Mouse (Mus musculus) ZHBTc4 (cell line): ENCODE results near the gene Btbd11.

ENCODE experiments used
- DNase-seq: peaks from one replicate; pipeline ENCODE4 v3.0.0-alpha.2; 2011; ENCODE audit warnings: low read depth, low spot score

Btbd11 gene

DNA sequence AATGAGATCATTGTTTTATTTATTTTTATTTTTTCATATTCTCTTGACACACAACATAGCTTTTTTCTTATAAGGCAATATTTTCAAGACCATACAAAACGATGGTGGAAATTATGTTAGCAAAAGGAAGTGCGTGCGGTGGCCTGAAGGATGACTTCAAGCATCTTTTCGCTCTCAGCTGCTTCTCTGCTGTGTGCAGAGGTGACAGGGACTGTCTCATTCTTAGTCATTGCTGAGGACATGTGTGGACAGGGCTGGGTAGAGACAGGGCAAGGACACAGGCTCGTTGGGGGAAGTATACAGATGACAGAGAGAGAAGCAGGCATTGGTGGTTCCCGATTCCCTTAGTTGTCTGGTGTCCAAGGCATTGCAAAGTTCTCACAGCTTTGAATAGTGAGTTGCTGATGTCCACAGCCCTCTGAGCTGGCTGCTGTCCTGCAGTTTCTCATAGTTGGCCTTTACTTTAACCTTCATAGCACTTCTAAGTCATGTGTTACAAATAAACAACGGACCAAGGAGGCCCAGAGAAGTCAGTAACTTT lies 135.7 kb downstream of the Btbd11 start:
- no peak for DNase-seq

DNA sequence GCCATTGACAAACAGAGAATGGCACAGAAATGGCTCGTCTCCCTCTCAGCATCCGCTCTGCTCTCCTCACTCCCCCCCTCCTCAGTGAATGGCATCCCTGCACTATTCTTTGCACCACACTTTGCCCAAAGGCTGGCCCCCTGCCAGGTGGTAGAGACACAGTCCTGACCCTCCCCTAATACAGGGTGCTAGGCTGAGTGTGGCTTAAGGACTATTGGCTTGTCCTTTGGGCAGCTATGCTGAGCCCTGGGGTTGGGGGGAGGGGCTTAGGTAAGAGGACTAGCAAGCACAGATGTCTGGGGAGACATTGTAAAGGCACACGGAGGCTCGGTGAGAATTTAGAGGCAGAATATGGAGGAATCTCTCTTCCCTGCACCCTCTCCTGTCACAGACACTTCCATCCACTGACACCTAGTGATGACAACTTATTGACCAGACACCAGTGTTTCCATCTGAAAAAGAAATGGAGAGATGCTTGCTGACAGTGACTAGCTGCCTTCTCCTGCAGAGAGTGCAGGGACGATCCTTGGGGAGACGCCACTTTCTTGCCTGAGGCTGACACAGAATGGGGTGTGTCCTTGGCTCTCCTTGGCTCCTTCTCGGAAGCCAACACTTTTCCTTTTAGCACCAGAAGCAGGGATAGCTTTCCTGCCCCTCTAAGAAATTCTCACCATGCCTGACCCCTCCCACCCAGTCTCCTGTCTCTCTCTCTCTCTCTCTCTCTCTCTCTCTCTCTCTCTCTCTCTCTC lies 138.8 kb downstream of the Btbd11 start:
- peak; percentile 55 for DNase-seq

DNA sequence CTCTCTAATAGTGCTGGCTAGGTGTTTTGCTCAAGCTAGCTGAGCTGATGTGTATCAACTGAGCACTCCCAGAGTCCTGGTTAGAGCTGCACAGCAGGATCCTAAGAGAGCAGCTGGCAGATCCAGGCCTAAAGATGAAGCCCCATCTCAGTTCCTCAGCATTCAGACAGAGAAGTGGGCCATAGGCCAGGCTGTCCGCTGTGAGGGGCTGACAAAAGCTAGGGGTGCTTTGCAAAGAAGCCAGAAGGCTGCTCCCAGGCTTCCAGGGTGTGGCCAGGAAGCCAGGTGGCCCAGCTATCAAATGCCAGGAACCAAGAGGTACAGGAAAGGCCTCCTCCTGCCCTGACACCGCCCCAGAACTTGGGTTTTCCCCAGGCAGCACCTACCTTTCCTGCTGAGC lies 140.0 kb downstream of the Btbd11 start:
- no peak for DNase-seq

DNA sequence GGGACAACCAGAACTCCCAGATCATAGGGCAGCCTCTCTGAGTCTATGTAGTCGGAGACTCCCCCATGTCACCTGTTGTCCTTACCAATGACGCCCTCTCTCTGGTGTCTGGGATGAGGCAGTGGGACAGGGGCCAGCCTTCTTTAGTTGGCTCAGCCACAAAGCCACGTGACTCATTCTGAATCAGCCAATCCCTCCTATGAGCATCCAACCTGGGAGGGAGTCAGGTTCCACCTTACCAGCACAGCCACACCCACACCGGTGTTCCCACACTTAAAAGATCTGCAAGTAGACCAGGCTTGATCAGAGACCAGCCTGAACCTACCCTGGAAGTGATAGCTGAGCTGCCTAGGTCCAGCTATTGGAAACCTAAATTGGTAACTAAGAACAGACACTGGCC lies 141.1 kb downstream of the Btbd11 start:
- peak; percentile 47 for DNase-seq

DNA sequence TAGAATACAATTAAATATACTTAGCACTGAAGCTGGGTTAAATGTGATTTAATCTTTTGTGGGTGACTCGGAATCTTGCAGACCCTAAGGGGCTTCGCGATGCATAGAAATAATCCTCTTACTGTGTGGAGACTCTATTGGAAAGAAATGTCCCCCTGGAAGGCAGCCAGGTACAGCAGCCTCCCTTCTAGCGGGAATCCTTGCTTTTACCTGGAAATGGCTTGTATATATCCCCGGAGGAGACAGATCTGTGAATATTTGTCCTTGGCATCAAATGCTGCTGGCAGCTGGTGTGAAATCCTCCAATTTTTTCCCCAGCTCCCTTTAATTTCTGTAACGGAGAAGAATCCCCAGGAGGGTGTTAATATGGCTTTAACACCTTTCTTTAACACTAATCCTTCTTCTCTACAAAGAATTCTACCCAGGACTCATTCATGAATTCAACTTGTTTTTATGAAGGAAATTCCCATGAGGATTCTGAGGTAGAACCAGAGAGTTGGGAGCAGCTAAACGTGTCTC lies 146.6 kb downstream of the Btbd11 start:
- no peak for DNase-seq

DNA sequence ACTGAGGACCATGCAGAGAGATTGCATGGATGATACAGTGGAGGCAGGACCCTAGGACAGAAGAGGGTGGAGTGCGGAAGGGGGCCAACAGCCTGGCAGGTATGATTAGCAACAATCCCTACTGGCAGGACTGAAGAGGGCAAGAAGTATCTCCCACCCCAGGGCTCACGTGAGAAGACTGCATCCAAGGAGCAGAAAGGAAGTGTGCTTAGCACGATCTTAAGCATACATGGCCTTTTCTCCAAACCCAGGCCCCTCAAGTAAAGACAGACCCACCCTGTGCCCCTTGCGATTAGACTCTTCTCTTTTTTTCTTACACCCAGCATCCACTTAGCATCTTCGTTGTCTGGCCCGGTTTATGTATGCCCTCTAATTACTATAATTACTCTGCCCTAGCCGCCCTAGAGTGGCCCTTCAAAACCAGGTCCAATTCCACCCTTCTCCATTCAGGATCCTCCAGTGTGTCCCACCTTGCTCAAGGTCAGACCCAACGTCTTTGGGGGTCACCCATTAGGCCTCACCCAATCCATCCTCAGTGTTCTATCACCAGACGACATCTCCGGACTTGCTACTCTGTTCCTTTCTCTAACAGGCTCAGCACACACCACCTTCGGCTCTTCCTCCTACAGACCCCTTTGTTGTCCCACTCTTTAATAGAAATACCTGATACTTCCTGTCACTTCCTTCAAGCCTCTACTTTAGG lies 151.6 kb downstream of the Btbd11 start:
- DNase-seq = peak; percentile 73

DNA sequence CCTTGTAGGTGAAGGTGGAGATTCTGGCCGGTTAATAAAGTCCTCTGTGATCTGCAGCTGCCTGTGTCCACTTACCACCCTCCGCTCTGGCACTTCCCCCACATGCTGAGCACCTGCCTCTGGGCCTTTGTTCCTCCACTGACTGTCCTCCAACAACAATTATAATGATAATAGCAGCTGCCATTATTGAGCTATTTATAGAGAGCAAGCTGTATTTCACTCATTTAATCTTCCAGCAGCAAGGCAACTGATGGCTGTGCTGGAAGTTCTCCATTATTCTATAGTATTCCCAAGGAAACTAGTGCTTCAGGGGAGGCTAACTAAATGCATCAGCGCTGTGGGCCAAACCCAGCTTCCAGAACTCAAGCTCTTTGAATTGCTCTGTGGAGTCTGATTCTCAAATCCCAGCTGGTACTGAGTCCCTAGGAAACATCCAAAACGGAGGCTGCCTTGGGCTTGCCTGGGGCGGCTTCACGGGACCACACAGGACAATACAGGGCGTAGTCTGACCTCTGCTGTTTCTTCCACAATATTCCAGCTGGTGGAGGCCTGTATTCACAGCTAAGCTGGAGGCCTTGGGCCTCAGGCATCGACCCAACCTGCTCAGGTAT lies 153.0 kb downstream of the Btbd11 start:
- peak; percentile 98 for DNase-seq

DNA sequence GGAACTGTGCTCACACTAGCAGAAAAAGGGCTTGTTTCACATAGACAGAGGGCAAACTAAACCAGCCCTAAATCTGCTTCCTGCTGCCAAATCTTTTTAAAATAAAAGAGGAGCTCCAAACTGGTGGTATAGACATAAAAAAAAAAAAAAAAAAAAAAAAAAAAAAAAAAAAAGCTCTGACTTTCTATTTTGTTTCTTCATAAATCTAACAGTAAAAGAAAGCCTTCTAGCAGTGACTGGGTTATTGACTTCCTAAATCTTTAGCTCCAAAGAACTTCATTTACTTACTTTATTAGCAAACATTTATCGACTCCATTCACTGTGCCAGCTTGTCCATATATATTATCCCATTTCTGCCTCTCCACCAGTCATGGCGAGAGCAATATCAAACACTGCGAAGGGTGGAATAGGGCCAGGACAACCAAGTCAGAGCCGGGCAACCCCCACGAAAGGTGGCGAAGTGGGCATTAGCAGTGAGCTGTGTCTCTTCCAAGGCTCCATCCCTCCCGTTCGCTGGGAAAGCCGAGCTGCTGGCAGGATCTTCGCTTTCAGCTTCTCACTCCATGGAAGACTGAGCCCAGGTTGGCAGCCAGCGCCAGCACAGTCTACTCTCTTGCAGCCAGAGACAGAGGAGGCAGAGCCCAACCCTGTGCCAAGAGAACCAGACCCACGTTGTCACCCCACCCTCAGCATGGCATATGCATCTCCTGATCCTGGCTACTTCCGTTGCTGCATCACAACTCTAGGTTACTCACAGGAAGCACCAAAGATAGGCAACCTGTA lies 153.9 kb downstream of the Btbd11 start:
- peak; percentile 28 for DNase-seq

DNA sequence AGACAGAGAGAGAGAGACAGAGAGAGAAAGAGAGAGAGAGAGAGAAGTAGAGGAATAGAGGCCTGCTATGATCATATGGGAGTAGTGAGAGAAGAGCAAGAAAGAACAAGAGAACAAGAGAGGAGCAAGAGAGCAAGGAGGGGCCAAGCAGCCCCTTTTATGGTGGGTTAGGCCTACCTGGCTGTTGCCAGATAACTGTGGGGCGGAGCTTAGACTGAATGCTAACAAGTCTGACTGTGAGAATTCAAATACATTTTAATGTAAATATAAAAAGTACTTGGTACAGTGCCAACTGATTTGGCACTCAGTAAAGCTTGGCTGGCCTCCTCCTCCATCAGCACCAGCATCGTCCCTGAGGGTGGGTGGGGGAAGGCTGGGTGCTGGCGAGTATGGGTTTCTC lies 154.9 kb downstream of the Btbd11 start:
- DNase-seq = peak; percentile 39

DNA sequence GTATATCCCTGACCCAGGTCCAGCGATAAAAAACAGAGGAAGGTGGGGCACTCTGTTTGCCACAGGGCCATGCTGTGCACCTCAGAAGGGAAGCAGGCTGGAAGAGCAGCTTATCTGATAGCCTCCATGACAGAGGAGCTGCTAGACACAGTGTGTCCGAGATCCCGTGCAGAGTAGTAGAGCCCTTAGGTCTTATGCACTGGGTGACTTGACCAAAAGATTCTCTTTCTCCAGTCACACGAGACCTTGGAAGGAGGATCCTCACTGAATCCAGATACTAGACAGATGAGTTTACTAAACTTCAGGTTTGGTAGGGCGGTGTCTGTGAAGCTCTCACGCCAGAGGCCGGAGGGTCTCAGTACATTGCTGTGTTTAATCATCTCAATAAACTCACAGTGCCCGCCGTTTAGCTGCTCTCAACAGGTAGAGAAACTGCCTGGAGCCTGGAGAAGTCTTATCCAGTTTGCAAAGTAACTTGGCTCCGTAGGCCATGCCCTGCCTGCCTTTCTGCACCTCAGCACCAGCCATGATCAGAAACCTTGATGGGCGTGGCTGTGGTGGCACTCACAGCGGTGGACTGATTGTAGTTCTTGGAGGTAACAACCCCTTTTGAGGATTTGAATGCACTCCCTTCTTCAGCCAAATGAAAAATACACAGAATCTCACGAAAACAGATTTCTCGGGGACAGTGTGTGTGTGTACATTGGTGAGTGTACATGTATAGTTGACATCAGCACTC lies 155.4 kb downstream of the Btbd11 start:
- DNase-seq = peak; percentile 65

DNA sequence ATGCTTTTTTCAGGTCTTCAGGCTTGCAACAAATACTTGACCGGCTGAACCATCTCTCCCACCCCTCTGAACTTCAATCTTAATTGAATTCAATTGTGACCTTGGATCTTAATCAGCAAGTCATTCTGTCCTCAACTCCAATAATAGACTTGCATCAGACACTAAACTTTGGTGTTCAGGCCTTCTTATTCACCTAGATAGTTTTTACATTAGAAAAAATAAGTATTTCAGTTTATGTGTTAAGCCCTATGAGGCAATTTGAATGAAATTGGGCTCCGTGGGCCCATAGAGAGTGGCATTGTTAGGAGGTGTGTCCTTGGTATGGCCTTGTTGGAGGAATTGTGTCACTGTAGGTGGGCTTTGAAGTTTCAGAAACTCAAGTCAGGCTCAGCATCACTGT lies 156.7 kb downstream of the Btbd11 start:
- peak; percentile 86 for DNase-seq

DNA sequence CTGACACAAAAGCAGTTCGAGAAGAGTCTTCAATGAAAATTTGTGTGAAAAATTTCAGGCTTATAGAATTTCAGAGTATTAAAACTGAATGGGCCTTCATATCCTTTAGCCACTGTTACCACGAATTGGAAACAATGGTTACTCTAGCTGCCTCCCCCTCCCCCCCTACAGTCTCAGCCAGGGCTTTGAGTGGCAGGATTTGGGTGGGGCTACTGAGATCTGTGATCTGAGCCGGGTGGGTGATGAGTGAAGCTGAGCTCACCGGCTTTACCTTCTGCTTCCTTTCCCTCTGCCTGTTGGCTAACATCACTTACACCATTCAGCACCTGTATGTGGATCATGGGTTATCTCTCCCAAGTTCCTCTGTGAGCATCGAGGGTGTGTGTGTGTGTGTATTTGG lies 158.4 kb downstream of the Btbd11 start:
- peak; percentile 74 for DNase-seq

DNA sequence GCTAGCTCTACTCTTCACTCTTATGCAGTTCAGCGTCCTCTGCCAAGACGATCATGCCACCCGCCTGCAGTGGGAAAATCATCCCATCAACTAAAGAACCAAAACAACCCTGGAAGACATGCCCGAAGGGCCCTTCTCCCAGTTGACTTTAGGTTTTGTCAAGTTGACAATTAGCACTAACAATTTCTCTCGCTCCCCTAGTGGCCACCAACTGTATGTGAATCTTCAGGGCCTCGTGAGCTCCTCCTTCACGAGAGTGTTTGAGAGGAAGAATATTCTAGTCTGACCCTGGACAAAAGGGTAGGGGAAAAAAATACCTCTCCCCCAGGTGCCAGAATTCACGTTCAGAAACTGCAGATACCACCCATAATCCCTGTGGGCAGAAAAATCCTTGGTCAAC lies 168.6 kb downstream of the Btbd11 start:
- peak; percentile 70 for DNase-seq

DNA sequence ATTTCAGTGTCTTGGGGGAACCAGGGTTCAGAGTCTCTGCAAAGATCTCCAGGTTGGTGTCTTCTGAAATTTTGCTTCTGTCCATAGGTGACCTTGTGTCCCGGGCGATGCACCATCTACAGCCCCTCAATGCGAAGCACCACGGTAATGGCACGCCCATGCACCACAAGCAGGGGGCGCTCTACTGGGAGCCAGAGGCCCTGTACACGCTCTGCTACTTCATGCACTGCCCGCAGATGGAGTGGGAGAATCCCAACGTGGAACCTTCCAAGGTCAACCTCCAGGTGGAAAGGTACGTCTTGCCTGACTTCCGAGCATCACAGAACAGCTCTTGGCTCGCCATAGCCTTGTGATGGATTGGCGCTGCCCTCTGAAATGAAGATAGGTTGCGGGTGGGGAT lies 174.8 kb downstream of the Btbd11 start:
- peak; percentile 63 for DNase-seq

DNA sequence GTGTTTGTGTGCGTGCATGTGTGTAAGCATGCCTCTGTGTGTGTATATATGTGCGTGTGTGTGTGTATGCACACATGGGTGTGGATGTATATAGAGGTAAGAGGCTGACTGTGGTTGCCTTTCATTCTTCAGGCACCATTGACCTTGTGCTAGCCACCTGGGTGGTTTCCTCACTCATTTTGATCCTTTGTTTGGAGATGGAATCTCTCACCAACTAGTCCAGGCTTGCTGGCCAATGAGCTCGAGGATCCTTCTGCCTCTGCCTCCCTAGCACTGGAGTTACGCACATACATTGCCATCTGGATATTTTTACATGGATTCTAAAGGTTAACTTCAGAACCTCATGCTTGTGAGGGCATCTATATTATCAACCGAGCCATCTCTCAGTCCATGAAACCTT lies 184.8 kb downstream of the Btbd11 start:
- DNase-seq = peak; percentile 67

DNA sequence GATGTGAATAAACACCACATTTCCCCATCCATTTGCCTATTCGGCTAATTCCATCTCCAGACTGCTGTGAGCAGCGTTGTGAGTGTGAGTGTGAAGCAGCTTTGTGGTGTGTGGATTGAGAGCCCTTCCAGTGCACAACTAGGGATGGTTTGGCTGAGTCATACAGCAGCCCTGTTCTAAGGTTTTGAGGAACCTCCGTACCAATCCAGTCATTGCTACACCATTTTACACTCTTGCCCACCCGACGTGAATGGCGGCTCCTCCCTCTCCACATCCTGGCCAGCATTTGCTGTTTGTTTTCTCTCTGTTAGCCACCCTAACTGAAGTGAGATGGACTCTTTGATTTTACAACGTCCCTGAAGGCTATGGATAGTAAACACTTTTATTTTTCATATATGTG lies 186.0 kb downstream of the Btbd11 start:
- DNase-seq = no peak

DNA sequence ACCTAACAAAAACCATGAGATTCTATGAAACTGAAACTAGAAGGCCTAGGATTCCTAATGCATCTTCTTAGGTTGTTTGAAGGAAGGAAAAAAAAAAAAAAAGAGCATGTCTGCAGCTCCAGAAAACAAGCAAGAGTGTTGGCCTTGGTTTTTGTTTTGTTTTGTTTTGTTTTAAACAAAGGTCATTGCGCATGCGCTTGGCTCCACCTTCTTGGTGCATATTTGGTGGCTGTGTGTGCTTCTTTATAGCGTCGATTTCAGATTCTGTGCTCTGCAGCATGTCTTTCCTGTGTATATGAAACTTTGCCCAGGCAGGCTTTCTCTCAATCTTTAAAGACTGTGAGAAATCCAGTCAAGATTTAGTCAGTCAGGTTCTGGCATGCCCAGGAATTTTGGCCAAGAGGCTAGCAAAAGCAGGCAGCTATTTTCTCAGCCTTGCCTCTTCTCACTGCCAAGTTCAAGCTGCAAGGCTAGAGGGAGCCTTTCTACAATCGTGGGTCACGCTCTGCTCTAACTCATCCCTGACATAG lies 191.3 kb downstream of the Btbd11 start:
- peak; percentile 57 for DNase-seq

DNA sequence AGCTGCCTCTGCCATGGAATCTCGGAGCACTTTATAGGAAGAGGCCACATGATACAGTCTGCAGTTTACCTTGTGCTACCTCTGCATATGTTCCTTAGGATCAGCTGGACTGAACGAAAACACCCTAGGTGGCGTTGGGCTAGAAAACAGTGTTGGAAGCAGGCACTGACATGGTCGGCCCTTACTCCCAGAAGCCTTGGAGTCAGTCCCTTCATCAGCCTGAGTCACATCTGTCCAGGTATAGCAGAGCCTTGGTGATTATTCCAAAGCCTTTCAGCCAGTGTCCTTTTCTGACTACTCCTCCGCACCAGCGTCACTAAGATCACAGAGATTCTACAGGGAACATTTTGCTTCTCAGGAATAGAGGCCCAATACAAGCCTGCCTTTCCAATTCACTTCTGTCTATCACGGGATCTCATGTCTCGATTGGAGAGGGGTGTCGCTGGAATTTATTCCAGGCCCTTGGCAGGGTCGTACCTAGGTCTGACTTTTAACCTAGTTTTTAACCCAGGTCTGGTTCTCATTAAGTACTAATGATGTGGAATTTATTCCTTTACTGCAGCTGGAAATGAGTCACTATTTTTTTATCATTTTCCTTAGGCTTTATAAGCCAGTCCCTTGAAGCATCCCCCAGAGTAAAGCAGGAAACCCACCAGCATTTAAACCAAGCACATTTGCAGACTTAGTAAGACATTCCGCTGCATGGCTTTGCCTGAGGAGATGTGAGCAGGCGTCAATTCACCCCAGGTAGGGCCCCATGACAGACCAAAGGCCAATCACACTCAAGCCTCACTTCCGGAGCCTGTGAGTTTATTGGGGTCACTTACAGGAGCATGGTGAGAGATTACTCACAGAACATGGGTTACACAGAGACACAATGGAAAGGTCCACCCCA lies 192.2 kb downstream of the Btbd11 start:
- no peak for DNase-seq

DNA sequence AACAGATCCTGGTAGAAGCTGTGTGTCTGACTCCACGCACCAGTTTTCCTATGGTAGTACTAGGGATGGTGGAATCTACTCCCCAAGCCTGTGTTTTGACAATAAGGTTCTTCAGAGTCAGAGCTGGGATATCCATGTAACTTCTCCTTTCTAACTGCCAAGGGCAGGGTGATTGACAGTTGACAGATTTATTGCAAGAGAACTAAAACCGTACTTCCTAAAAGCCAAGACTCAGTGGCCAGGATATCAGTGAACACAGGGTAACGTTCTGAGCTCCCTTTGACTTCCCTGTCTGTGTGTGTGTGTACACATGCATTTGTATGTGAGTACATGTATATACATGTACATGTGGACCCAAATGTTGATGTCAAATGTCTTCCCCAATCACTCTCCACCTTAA lies 201.1 kb downstream of the Btbd11 start:
- DNase-seq = no peak

DNA sequence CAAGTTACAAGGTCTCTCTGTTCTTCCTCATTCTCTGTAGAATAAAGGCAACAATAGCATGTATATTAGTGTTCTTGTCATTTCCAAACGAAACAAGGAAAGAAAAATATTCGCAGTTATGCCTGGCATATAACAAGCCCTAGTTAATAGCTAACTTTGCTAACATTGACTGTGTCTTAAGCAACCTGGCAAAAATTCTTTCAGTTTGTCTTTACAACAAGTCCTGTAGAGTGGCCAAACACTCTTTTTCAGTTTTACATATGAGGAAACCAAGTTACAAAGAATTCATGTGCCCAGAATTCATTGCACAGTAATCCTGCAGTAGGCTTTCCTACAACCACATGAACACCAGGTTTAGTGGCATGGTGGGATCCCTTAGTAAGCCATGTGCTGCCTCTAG lies 203.4 kb downstream of the Btbd11 start:
- DNase-seq = no peak
